Comparison of ENCODE assay signal across 25 mouse cellular contexts in the genomic region with DNA sequence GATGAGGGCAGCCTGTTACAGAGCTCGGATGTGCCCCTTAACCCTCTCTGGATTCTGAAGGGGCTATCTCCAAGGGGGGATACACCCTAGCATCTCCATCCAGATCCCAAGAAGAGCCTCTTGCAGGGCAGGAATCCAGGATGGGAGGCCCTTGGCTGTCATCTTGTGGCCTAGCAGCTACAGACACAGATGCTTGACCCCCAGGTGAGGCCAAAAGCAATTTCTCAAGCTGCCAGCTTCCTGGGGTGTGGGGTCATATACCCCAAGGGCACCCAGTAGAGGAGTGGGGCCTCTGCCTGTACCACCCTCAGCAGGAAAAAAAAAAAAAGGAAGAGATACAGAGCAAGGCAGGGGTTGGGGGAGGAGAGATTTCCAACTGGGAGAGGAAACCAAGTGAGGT.
"Had no signal": no experiment of that assay in that cellular context is flagged by ENCODE, and none has a peak within 500 bp of the region (broad histone marks: within the 10 kb centered on the region; RNA-seq: fewer than 3 reads in every experiment).

No protein-coding gene starts in this region.

- H3K9me3 ChIP-seq: heart, embryonic 10.5 days; hindbrain, embryonic 13.5 days; hindbrain, embryonic 15.5 days; intestine, embryonic 15.5 days; limb, embryonic 10.5 days; limb, embryonic 12.5 days; liver, embryonic 13.5 days; liver, embryonic 15.5 days had no signal

- H3K9ac ChIP-seq: heart, embryonic 12.5 days; hindbrain, embryonic 13.5 days; hindbrain, embryonic 15.5 days; intestine, embryonic 15.5 days; limb, embryonic 12.5 days; liver, embryonic 13.5 days; liver, embryonic 15.5 days had no signal

- H3K4me3 ChIP-seq: gastrocnemius, adult 2 months; heart, embryonic 10.5 days; heart, embryonic 12.5 days; hindbrain, embryonic 13.5 days; hindbrain, embryonic 15.5 days; intestine, embryonic 15.5 days; layer of hippocampus, adult 2 months; left cerebral cortex, adult 2 months; limb, embryonic 10.5 days; limb, embryonic 12.5 days; liver, embryonic 13.5 days; liver, embryonic 15.5 days had no signal

- H3K36me3 ChIP-seq: heart, embryonic 10.5 days; heart, embryonic 12.5 days; hindbrain, embryonic 13.5 days; hindbrain, embryonic 15.5 days; intestine, embryonic 15.5 days; limb, embryonic 10.5 days; limb, embryonic 12.5 days; liver, embryonic 13.5 days; liver, embryonic 15.5 days had no signal

- H3K27ac ChIP-seq: gastrocnemius, adult 2 months; heart, embryonic 10.5 days; hindbrain, embryonic 13.5 days; hindbrain, embryonic 15.5 days; intestine, embryonic 15.5 days; layer of hippocampus, adult 2 months; left cerebral cortex, adult 2 months; limb, embryonic 12.5 days; liver, embryonic 13.5 days; liver, embryonic 15.5 days had no signal

- ATAC-seq: inflammation-experienced regulatory T-cells, adult 6 months; intestine, embryonic 15.5 days; intestine, postnatal 0 days had no signal

- H3K4me1 ChIP-seq: intestine, embryonic 15.5 days; liver, embryonic 13.5 days; liver, embryonic 15.5 days had no signal

- DNase-seq: gastrocnemius, adult 2 months; gastrocnemius, postnatal 10 days; gastrocnemius, postnatal 25 days; heart, adult 18-20 months; heart, postnatal 10 days; heart, postnatal 4 days; kidney, adult 18-20 months; kidney, adult 8-10 months; kidney, postnatal 10 days; kidney, postnatal 25 days; liver; liver, embryonic 13.5 days had no signal

- H3K27me3 ChIP-seq: hindbrain, embryonic 15.5 days; intestine, embryonic 15.5 days had no signal

- H3K4me2 ChIP-seq: heart, embryonic 12.5 days; hindbrain, embryonic 13.5 days; hindbrain, embryonic 15.5 days; intestine, embryonic 15.5 days; limb, embryonic 12.5 days; liver, embryonic 11.5 days; liver, embryonic 13.5 days; liver, embryonic 15.5 days had no signal
